21 mouse cellular contexts compared by ENCODE assay signal in the genomic region with DNA sequence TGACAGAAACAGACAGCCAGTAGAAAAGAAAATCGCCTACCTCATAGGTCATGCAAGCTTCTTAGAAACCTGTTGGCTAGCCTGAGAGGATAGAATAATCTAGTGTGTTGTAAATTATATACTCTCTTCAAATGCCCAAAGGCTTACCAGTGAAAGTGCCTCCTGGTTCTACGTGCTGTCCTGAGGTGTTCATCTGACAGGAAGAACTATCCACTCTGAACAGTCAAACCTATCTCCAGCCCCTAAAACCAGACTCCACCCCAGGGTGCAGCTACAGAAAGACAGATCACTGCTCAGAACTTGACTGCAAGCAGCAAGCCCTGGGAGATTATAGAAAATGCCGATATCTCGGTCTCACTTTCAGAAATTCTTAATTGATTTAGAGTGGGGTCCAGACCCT.
"Had no signal": no experiment of that assay in that cellular context is flagged by ENCODE, and none has a peak within 500 bp of the region (broad histone marks: within the 10 kb centered on the region; RNA-seq: fewer than 3 reads in every experiment).

No protein-coding gene starts in this region.

- H3K4me3 ChIP-seq: kidney, embryonic 15.5 days; left cerebral cortex, adult 2 months; limb, embryonic 12.5 days; limb, embryonic 15.5 days; liver, embryonic 15.5 days; neural tube, embryonic 12.5 days; neural tube, embryonic 15.5 days had no signal

- H3K9me3 ChIP-seq: kidney, embryonic 15.5 days; limb, embryonic 12.5 days; limb, embryonic 15.5 days; liver, embryonic 15.5 days; neural tube, embryonic 12.5 days; neural tube, embryonic 15.5 days had no signal

- H3K27me3 ChIP-seq: kidney, embryonic 15.5 days; limb, embryonic 15.5 days; liver, embryonic 15.5 days; neural tube, embryonic 12.5 days; neural tube, embryonic 15.5 days had no signal

- H3K4me1 ChIP-seq: neural tube, embryonic 12.5 days had no signal

- H3K27ac ChIP-seq: left cerebral cortex, adult 2 months; limb, embryonic 12.5 days; limb, embryonic 15.5 days; liver, embryonic 15.5 days; neural tube, embryonic 12.5 days; neural tube, embryonic 15.5 days; stomach, postnatal 0 days had no signal

- DNase-seq: kidney, adult 11 months; kidney, adult 8-10 months; kidney, postnatal 10 days; kidney, postnatal 36 days; layer of hippocampus, postnatal 36 days; left cerebral cortex, postnatal 4 days; lung, adult 2 months; lung, postnatal 14 days; lung, postnatal 4 days; midbrain, embryonic 14.5 days; right cerebral cortex, adult 18-20 months; right cerebral cortex, postnatal 14 days; right cerebral cortex, postnatal 4 days had no signal

- H3K36me3 ChIP-seq: kidney, embryonic 15.5 days; limb, embryonic 12.5 days; limb, embryonic 15.5 days; liver, embryonic 15.5 days; neural tube, embryonic 12.5 days; neural tube, embryonic 15.5 days had no signal
